Mouse (Mus musculus): ENCODE measurements at regions not wholly inside any gene's neighbourhood (a gene's known extent, or its start where the extent isn't known, plus 50 kb on each side); places are given as distances from the start of the nearest gene placed in this dataset.

- no peak for DNase-seq (ENCODE audit: low read depth, low spot score)
Measured at GRCm38 (mm10) chr3:46225018-46225417, 223.0 kb downstream of the Pabpc4l start.

DNA sequence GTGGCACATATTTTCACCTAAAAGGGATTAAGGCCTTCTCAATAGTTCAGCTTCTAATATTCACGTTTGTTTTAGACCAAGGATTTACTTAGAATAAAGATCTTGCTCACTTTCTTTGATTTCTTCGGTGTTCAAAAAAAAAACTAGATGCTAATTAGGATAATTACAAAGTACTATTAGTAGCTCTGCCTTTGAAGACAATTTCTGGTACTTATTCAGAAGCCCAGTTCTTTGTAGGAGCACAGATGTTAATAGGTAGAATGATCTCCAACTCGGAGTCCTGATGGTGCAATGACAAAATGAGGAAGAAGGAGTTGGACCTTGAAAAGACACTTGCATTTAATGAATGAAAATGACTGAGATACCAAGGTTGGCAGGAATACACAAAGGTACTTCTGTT lies 242.3 kb downstream of the Pabpc4l start:
- DNase-seq (ENCODE audit: low read depth, low spot score) = no peak

DNA sequence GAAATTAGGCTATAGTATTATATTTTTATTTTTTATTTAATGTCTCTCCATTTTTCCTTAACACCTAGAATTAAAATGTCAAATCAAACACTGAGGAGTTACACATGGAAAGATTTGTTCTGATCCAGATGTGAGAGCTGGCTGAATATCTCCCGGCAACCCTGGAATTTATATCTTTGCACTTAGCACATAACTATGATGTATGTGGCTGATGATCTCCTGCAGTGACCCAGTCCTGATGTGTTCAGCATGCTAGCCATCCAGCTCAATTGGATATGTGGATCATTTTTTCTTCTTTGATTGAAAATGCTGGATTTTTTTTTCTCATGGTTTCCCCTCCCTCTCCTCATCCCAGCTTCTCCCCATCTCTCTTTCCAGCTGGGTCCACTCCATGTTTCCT lies 252.8 kb downstream of the Pabpc4l start:
- DNase-seq (ENCODE audit: low read depth, low spot score) = peak; percentile 4

DNA sequence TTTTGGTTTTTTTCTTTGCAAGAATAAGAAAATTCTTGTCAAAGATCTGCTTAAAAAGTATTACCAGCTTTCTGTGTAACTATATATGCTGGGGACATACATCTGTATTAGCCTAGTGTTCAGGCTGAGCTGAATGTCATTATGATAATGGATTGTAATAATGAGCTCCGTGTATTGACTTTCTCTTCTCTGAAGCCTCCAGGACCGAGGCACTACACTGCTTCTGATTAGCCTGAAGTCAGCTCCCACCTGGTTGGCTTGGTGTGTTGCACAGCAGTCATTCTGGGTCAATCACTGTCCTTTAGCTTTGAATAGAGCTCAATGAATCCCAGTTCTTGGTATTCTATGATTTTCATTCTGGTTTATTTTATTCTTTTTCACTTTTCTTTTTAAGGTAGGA lies 253.3 kb downstream of the Pabpc4l start:
- no peak for DNase-seq (ENCODE audit: low read depth, low spot score)

GRCm38 (mm10) chr3:46174486-46174885 lies 273.5 kb downstream of the Pabpc4l start:
- DNase-seq (ENCODE audit: low read depth, low spot score) = no peak

GRCm38 (mm10) chr3:46150376-46150775 lies 297.6 kb downstream of the Pabpc4l start:
- DNase-seq (ENCODE audit: low read depth, low spot score) = no peak
